Mouse (Mus musculus) thymus, adult 2 months (tissue): ENCODE data around the gene Mpv17l2.

Experiments used
- CTCF ChIP-seq: fragments of 200-500 bp; IDR thresholded peaks from 2 replicates; pipeline ENCODE4 v1.5.1; 2012; ENCODE audit warnings: mild to moderate bottlenecking, control low read depth, low read length, moderate library complexity, borderline replicate concordance; ENCODE audit not compliant: control insufficient read depth, poor library complexity, insufficient read depth; ENCODE audit errors: extremely low read depth
- POLR2A ChIP-seq: fragments of 200-500 bp; IDR thresholded peaks from 2 replicates; pipeline ENCODE4 v1.6.1; 2012; ENCODE audit warnings: mild to moderate bottlenecking, low read length, control low read depth, moderate library complexity; ENCODE audit not compliant: control insufficient read depth, poor library complexity, insufficient read depth; ENCODE audit errors: extremely low read depth

DNA sequence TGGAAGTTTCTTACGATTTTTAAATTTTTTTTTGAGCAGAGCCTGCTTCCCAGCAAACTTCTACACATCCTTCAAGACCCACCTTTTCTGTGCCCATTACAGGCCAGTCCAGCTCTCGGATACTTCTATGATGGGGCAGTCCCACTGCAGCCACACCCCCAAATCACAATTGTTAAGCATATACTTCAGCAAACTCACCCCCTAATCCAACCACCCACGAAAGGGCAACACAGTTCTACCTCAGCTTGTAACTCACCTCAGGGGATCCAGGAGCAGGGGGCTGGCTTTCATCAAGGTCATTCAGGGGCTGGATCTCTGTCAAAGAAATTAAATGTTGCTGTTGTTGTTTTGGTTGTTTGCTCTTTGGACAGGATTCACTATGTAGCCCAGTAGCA, 26.3 kb upstream of the Mpv17l2 start:
- no peak for TF ChIP-seq POLR2A
- no peak for TF ChIP-seq CTCF
